Mouse (Mus musculus): Measurements from ENCODE around the gene Lama4.
A peak's percentile ranks its signal among the peaks of the same experiment; 100 is the strongest.

Lama4 gene

GRCm38 (mm10) chr10:39045111-39045510 is 79.8 kb downstream of the Lama4 start:
- DNase-seq (ENCODE audit: inconsistent age in 2 of 2, low spot score in 1 of 2), result no peak

DNA sequence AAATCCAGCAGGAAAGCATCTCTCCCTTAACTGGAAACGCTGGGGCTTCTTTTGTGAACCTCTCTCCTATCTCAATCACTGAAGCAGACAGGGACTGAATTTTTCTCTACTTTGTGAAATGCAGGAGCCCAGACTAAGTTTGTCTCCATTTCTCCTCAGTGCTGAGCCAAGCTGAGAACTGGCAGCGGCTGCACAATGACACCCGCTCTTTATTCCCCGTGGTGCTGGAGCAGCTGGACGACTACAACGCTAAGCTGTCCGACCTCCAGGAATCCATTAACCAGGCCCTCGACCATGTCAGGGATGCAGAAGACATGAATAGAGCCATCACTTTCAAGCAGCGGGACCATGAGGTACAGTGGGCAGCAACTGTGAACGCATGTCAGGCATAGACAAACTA is 82.5 kb downstream of the Lama4 start:
- no peak for DNase-seq (ENCODE audit: inconsistent age in 2 of 2, low spot score in 1 of 2)

- peak; percentile 28 to 76 for DNase-seq (ENCODE audit: inconsistent age in 2 of 2, low spot score in 1 of 2)
Measured at GRCm38 (mm10) chr10:39049581-39050294, 84.4 kb downstream of the Lama4 start.

GRCm38 (mm10) chr10:39056050-39056449 is 90.7 kb downstream of the Lama4 start:
- no peak for DNase-seq (ENCODE audit: inconsistent age in 2 of 2, low spot score in 1 of 2)

DNA sequence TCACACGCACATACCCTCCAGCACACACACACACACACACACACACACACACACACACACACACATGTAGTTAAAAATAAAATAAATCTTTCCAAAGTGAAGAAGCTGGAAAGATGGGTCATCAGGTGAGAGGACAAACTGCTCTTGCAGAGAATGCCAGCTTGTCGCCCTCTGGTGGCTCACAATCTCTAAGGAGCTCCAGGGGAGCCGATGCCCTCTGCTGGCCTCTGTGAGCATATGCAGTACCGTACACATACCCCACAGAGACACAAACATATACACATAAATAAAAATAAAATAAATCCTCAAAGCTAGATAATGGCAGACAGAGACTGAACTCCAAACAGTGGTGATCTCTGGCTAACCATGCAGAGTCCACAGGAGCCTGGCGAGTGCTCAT is 99.4 kb downstream of the Lama4 start:
- DNase-seq (ENCODE audit: inconsistent age in 2 of 2, low spot score in 1 of 2), result peak in 1 of 2 experiments; percentile 49

DNA sequence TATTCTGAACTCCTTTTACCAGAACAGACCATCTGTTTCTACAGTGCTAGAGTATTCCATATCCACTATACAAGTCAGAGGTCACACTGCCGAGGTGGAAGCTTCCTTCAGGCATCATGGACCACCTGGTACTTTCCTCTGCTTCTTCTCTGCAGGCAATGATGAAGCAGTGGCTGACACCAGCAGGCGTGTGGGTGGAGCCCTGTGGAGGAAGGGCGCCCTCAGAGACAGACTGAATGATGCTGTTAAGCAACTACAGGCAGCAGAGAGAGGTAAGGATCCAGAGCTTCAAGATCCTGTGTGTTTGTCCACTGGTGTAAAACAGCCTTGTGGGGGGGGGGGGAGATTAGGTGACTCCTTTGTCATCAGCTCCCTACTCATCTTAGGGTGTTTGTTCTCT is 100.1 kb downstream of the Lama4 start:
- DNase-seq (ENCODE audit: inconsistent age in 2 of 2, low spot score in 1 of 2), result no peak

- no peak for DNase-seq (ENCODE audit: inconsistent age in 2 of 2, low spot score in 1 of 2)
Measured at GRCm38 (mm10) chr10:39066061-39066460, 100.7 kb downstream of the Lama4 start.

- DNase-seq (ENCODE audit: inconsistent age in 2 of 2, low spot score in 1 of 2), result peak; percentile 56 to 91
Measured at GRCm38 (mm10) chr10:39066962-39067361, 101.6 kb downstream of the Lama4 start.

- no peak for DNase-seq (ENCODE audit: inconsistent age in 2 of 2, low spot score in 1 of 2)
Measured at GRCm38 (mm10) chr10:39072048-39072447, 106.7 kb downstream of the Lama4 start.

DNA sequence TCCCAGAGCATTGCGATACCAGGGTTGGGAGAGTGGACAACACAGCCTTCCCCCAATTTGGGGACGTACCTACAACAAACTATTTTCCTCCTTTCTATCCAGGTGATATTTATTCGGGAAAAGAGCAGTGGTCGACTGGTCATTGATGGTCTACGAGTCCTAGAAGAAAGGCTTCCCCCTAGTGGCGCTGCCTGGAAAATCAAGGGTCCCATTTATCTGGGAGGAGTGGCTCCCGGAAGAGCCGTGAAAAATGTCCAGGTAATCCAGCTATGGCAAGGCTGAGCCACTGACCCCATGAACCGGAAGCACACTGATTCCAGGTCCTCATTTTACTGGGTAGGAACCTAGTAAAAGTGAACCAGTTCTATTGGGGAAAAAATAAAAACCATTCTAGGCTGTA is 131.7 kb downstream of the Lama4 start:
- DNase-seq (ENCODE audit: inconsistent age in 2 of 2, low spot score in 1 of 2), result peak in 1 of 2 experiments; percentile 63

DNA sequence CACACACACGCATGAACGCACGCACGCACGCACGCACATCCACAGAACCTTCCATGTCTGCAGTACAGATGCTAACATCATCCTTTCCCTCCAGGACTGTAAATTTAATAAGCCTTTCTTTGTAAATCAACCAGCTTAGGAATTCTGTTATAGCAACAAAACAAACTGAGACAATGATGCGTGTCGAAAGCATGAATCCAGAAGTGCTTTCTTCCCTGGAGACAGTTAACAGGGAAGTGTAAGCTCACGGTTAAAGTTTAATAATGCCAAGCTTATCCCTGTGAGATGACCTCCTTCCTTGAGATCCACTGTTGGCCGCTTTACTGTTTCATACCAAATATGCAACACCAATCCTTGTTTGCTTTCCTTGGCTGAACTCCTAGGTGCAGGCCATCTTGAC is 133.4 kb downstream of the Lama4 start:
- DNase-seq (ENCODE audit: inconsistent age in 2 of 2, low spot score in 1 of 2), result no peak

DNA sequence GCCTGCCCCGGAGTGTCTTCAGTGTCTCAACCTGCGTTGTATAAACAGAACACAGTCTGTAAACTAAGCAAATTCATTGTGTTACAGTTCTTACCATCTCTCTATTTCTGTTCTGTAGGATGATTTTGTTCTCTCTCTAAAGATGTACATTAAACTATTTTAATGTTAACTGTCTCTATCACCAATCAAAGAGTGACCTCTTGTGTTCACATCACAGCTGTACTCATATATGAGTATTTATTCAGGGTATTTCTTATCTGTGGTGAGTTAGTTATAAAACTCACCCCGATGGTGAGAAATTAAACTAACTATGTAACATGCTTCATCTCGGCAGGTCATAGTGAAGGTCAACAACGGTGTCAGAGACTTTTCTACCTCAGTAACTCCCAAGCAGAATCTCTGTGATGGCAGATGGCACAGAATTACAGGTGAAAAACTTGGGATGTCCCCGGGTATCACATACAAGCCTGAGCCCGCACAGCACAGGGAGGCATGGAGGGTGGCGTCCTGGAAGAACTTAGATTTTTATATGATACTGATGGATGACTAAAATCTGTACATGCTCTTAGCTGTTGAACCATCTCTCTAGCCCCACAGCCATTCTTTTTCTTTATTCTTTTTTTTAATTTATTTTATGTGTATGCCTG is 139.6 kb downstream of the Lama4 start:
- DNase-seq (ENCODE audit: inconsistent age in 2 of 2, low spot score in 1 of 2), result no peak

DNA sequence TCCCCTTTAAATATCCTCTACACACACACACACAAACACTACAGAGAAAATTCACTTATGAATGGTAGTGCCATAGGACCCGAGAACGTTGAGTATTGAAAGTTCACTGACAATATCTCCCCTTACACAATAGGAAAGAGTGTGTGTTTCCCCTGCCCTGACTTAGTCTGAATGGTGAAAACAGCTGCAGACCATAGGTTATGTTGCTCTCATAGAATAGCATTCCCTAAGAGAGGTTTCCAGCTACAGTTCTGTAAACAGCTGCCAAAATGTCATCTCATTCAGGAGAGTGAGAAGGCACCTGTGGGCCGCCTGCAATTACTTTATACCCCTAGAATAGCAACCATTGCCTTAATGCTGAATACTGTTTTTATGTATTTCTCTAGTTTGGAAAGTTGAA is 141.1 kb downstream of the Lama4 start:
- DNase-seq (ENCODE audit: inconsistent age in 2 of 2, low spot score in 1 of 2), result no peak

DNA sequence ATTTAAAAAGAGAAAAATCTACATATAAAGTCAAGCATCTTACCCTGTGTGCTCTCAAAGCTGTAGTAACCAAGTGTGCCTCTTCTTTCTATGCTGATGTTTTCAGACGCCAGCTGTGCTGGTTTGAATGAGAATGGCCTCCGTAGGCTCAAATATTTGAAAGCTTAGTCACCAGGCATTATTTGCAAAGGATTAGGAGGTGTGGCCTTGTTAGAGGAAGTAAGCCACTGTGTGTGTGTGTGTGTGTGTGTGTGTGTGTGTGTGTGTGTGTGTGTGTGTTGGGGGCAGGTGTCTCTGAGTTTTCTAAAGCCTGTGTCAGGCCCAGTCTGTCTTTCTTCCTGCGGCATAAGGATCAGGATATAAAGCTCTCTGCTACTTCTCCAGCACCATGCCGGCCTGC is 141.6 kb downstream of the Lama4 start:
- DNase-seq (ENCODE audit: inconsistent age in 2 of 2, low spot score in 1 of 2), result no peak

GRCm38 (mm10) chr10:39108837-39109488 is 143.6 kb downstream of the Lama4 start:
- DNase-seq (ENCODE audit: inconsistent age in 2 of 2, low spot score in 1 of 2), result no peak

DNA sequence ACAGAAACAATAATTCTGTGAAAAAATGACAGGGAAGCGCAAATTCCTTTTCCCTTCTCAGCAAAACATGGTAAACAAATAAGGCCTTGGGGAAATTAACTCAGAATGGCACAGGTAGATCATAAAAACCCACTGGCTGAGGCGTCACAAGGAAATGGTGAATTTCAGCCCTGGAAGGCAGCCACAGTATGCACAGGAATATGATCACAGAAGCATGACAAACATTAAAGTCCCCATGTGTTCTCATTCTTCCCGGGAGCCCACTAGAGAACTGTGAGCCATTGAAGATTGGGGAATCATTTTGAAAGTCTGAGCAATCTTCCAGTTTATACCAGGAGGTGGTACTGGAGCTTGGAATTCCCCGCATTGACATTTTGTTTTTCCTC is 144.2 kb downstream of the Lama4 start:
- no peak for DNase-seq (ENCODE audit: inconsistent age in 2 of 2, low spot score in 1 of 2)

DNA sequence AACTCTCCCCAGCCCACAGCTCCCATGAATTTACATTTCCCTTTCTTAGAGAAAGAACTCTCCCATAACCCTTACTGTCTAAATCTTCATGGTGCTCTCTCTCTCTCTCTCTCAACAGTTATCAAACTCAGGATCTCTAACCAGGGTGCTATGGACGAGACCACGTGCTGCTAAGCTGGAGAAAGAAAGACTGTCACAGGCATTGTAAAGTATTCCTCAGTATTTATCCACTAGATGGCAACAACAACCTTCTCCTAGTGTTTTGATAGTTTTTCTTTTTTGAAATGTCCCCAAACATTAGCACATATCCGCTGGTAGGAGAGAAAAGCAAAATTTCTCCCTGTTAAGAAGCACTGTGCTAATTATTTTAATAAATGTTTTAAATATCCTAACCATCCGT is 156.1 kb downstream of the Lama4 start:
- DNase-seq (ENCODE audit: inconsistent age in 2 of 2, low spot score in 1 of 2), result peak in 1 of 2 experiments; percentile 16

GRCm38 (mm10) chr10:39133462-39134310 is 168.4 kb downstream of the Lama4 start, which contains the start of the genes Fam229b and Tube1:
TSS of gene Fam229b (minus strand) at chr10:39133914.
TSS of gene Tube1 (plus strand) at chr10:39133976.
- DNase-seq (ENCODE audit: inconsistent age in 2 of 2, low spot score in 1 of 2), result peak; percentile 92 to 97

GRCm38 (mm10) chr10:39137766-39138165 is 172.5 kb downstream of the Lama4 start:
- DNase-seq (ENCODE audit: inconsistent age in 2 of 2, low spot score in 1 of 2), result no peak

DNA sequence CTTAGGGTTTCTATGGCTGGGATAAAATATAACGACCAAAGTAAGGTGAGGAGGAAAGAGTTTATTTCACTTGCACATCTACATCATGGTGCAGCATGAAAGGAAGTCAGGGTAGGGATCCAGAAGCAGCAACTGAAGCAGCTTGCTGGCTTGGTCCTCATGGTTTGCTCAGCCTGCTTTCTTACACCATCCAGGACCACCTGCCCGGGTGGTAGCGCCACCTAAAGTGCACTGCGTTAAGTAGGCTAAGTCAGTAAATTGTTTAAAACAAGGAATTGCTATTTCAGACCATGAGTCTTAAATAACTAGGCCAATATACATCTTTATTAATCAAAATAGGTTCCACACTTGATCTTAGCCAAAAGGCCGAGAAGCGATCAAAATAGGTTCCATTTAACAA is 173.4 kb downstream of the Lama4 start:
- peak in 1 of 2 experiments; percentile 10 for DNase-seq (ENCODE audit: inconsistent age in 2 of 2, low spot score in 1 of 2)

- peak in 1 of 2 experiments; percentile 12 for DNase-seq (ENCODE audit: inconsistent age in 2 of 2, low spot score in 1 of 2)
Measured at GRCm38 (mm10) chr10:39140843-39141242, 175.5 kb downstream of the Lama4 start.

Data from adrenal gland, adult (tissue).